Mouse (Mus musculus): ENCODE measurements around the gene Tex14. TPM values are rescaled to one million over a fixed set of nuclear protein-coding genes. Genes with fewer than 3 reads are reported as not detected.
"Not testable (repeated sequence)": the region's sequence is repeated elsewhere in the genome, so short reads cannot be mapped to it uniquely, and the experiment has no call there.

Gene Tex14
- polyA plus RNA-seq, 1 experiment from 2014 or later = 0.42 TPM

DNA sequence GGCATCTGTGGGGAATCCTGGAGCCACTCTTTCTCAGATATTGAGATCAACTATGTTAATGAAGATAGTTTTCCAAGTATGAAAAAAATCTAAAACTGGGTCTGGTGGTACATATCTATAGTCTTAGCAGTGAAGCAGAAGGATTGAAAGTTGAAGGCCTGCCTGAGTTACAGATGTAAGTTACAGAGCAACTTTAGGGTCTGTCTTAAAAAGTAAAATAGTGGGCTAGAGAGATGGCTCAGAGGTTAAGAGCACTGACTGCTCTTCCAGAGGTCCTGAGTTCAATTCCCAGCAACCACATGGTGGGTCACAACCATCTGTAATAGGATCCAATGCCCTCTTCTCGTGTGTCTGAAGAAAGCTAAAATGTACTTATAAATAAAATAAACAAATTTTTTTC lies 27.6 kb downstream of the Tex14 start:
- no peak overlapping the region for H3K4me3 ChIP-seq (ENCODE audit: low read length)
- H3K9me3 ChIP-seq (replicated peaks; ENCODE audit: control insufficient read depth, low read length) = no peaks in the 10 kb centered on the region
- WGBS = 71% methylated on average over 1 of the region's 1 CpGs
- H3K36me3 ChIP-seq (ENCODE audit: control insufficient read depth, insufficient read depth) = no peaks in the 10 kb centered on the region
- no peak overlapping the region for H3K27ac ChIP-seq (ENCODE audit: low read length)
- H3K4me1 ChIP-seq (ENCODE audit: control insufficient read depth, insufficient read depth, low read length) = 0 out of 2 replicates have a peak, but pooled peaks cover 3% of the 10 kb centered on the region
- H3K9ac ChIP-seq (ENCODE audit: low read length) = no peak overlapping the region
- ATAC-seq (replicated peaks; ENCODE audit: extremely low read depth, insufficient read depth, low FRiP score) = no peak
- no peak overlapping the region for H3K4me2 ChIP-seq (ENCODE audit: low read depth, low read length)
- no peaks in the 10 kb centered on the region for H3K27me3 ChIP-seq (ENCODE audit: control insufficient read depth, insufficient read depth, low read length)

DNA sequence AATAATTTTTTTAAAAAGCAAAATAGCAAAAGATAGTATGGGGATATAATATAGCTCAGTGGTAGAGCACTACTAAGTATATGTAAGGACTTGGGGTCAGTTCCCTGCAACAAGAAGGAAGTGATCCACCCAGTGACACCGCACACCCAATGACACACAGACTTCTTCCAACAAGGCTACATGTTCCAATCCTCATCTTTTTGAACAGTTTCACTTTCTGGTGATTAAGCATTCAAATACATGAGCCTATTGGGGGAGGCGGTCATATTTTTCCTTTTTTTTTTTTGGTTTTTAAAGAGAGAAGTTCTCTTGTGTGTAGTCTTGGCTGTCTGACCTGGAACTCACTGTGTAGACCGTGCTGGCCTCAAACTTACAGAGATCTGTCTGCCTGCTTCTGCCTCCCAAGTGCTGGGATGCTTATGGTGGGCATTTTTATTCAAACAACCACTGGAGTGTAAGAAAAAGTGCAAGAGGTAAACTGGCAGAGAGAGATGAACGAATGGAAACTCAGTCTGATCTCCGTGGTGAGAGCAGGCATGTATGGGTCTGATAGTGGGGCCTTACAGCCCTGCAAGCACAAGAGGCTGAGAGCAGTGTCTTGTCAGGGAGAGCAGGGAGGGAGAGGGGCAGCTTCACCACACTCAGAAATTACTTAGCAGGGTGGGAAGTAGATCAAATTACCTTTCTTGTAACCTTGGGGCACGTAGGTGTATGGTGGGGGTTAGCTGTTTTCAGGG lies 28.2 kb downstream of the Tex14 start:
- 47% methylated on average over 6 of the region's 6 CpGs for WGBS
- no peak for ATAC-seq (replicated peaks; ENCODE audit: extremely low read depth, insufficient read depth, low FRiP score)
- Histone ChIP-seq H3K27me3 (ENCODE audit: control insufficient read depth, insufficient read depth, low read length) (no peaks in the 10 kb centered on the region), H3K9ac (ENCODE audit: low read length) (no peak overlapping the region), H3K9me3 (replicated peaks; ENCODE audit: control insufficient read depth, low read length) (no peaks in the 10 kb centered on the region), H3K4me3 (ENCODE audit: low read length) (no peak overlapping the region), H3K4me1 (ENCODE audit: control insufficient read depth, insufficient read depth, low read length) (no peaks in the 10 kb centered on the region), H3K36me3 (ENCODE audit: control insufficient read depth, insufficient read depth) (no peaks in the 10 kb centered on the region), H3K4me2 (ENCODE audit: low read depth, low read length) (no peak overlapping the region), H3K27ac (ENCODE audit: low read length) (no peak overlapping the region)

DNA sequence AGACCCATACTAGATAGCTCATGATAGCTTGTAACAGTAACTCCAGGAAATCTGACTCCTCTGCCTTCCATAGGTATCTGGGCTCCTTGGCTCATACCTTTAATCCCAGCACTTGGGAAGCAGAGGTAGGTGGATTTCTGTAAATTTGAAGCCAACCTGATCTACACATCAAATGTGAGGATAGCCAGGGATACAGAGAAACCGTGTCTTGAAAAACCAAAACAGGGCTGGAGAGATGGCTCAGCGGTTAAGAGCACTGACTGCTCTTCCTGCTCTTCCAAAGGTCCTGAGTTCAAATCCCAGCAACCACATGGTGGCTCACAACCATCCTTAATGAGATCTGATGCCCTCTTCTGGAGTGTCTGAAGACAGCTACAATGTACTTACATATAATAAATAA lies 30.2 kb downstream of the Tex14 start:
- H3K9me3 ChIP-seq (replicated peaks; ENCODE audit: control insufficient read depth, low read length); H3K27ac ChIP-seq (ENCODE audit: low read length); H3K4me2 ChIP-seq (ENCODE audit: low read depth, low read length); H3K36me3 ChIP-seq (ENCODE audit: control insufficient read depth, insufficient read depth); H3K4me3 ChIP-seq (ENCODE audit: low read length); H3K9ac ChIP-seq (ENCODE audit: low read length); H3K4me1 ChIP-seq (ENCODE audit: control insufficient read depth, insufficient read depth, low read length); H3K27me3 ChIP-seq (ENCODE audit: control insufficient read depth, insufficient read depth, low read length); ATAC-seq (replicated peaks; ENCODE audit: extremely low read depth, insufficient read depth, low FRiP score): not testable (repeated sequence)
- 85% methylated on average over 2 of the region's 2 CpGs for WGBS

DNA sequence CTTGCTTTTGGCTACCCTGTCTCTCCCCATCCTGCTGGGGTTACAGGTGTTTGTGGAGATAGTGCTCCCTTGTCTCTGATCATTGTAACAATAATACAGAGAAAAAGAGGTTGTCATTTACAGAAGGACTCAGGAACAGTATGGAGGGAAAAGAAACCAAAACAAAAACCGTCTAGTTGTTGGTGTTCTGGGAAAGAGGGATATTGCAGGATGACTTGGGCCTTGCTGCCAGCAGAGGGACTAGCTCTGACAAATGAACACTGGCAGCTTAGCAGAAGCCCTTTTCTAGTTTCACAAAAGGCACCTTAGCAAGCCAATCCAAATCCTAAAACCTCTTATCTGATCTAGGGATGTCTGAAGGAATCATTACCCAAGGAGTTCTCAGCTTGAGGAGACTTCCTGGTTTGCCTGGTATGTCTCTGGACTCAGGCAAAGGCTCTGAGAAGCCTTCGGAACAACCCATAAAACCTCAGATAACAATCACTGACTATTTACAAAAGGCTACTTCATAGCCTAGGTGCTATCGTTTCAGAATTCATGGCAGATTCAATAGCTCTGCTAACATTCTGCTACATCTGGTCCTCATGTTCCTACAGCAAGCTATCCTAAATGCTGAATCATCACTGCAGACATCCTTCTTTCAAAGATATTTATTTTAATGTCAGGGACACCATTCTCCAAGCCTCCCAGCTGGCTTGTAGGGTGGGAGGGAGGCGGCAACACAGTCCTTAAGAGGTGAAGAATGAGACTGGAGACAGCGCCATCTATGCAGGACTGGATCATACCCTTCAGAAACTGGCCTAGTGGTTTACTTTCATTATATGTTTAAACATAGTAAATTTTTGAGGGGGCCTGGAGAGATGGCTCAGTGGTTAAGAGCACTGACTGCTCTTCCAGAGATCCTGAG lies 31.7 kb downstream of the Tex14 start:
- H3K4me3 ChIP-seq (ENCODE audit: low read length) = no peak overlapping the region
- H3K9ac ChIP-seq (ENCODE audit: low read length) = no peak overlapping the region
- H3K4me1 ChIP-seq (ENCODE audit: control insufficient read depth, insufficient read depth, low read length) = no peaks in the 10 kb centered on the region
- H3K27me3 ChIP-seq (ENCODE audit: control insufficient read depth, insufficient read depth, low read length) = no peaks in the 10 kb centered on the region
- WGBS = 55% methylated on average over 5 of the region's 5 CpGs
- no peaks in the 10 kb centered on the region for H3K9me3 ChIP-seq (replicated peaks; ENCODE audit: control insufficient read depth, low read length)
- no peak overlapping the region for H3K27ac ChIP-seq (ENCODE audit: low read length)
- no peak overlapping the region for H3K4me2 ChIP-seq (ENCODE audit: low read depth, low read length)
- H3K36me3 ChIP-seq (ENCODE audit: control insufficient read depth, insufficient read depth) = no peaks in the 10 kb centered on the region
- ATAC-seq (replicated peaks; ENCODE audit: extremely low read depth, insufficient read depth, low FRiP score) = no peak

DNA sequence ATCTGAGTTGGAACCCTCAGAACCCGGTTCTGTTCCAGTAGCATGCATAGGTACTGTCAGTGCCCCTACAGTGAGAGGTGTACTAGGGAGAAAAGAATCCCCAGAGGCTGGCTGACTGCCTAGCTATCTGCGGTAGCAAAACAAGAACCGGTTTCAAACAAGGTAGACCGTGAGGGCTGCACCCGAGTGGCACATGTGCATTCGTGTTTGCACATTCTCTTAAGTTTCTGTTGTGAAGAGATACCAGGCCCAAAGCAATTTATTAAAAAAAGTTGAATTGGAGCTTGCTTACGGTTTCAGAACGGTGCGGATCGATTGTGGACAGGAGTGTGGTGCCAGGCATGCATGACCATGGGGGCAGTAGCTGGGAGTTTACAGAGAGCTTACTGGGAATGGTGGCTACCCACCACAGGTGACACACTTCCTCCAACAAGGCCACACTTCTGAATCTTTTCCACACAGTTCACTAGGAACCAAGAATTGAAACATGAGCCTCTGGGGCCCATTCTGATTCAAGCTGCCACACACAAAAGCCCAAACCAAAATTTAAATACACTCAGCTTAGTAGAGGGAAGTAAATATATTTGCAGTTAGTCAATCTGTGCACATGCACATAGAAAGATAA lies 35.0 kb downstream of the Tex14 start:
- ATAC-seq (replicated peaks; ENCODE audit: extremely low read depth, insufficient read depth, low FRiP score) = no peak

DNA sequence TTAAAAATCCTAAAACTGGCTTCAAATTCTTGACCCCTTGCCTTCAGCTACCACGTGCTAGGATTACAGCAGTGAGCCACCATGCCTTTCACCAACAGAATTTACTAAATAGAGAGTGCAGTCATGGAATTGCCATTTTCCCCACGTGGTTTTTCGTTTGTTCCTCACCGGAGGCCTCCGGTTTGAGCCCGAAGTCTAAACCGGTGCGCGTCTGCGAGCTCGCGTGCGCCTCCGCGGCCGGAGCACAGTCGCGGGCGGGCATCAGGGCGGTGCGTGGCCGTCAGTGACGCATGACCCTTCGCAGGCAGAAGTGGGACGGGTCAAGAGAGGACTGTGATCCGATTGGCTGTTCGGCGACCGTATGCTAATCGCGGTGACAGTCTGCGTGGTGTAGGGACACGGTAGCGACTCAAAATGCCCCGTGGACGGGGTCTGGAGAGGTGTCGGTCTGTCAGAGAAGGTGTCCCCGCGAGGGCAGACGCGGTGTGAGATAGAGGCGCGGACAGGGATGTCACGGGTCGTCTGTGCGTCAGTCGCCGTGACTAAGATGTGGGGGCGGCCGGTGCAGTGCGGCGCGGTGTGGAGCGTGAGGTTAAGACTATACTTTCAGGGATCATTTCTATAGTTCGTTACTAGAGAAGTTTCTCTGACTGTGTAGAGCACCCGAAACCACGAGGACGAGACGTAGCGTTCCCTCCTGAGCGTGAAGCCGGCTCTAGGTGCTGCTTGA lies 37.9 kb downstream of the Tex14 start:
- peak; percentile 99 for ATAC-seq (replicated peaks; ENCODE audit: extremely low read depth, insufficient read depth, low FRiP score)
- H3K4me3 ChIP-seq (ENCODE audit: low read length) = peak overlapping the region; percentile 48
- WGBS = under 1% methylated on average over 32 of the region's 62 CpGs
- not testable (repeated sequence) for H3K4me1 ChIP-seq (ENCODE audit: control insufficient read depth, insufficient read depth, low read length); H3K36me3 ChIP-seq (ENCODE audit: control insufficient read depth, insufficient read depth); H3K9me3 ChIP-seq (replicated peaks; ENCODE audit: control insufficient read depth, low read length); H3K27me3 ChIP-seq (ENCODE audit: control insufficient read depth, insufficient read depth, low read length)
- H3K9ac ChIP-seq (ENCODE audit: low read length) = peak overlapping the region; percentile 70
- peak overlapping the region; percentile 74 for H3K4me2 ChIP-seq (ENCODE audit: low read depth, low read length)
- peak overlapping the region; percentile 52; the same call in 1 of the 2 replicates for H3K27ac ChIP-seq (ENCODE audit: low read length)

More for the DNA sequence above, 35.0 kb downstream of the Tex14 start:
- Histone ChIP-seq H3K4me2 (ENCODE audit: low read depth, low read length) (no peak overlapping the region), H3K4me1 (ENCODE audit: control insufficient read depth, insufficient read depth, low read length) (peaks cover 6% of the 10 kb centered on the region; the same call in 1 of the 2 replicates), H3K9ac (ENCODE audit: low read length) (no peak overlapping the region), H3K27me3 (ENCODE audit: control insufficient read depth, insufficient read depth, low read length) (no peaks in the 10 kb centered on the region), H3K27ac (ENCODE audit: low read length) (no peak overlapping the region), H3K9me3 (replicated peaks; ENCODE audit: control insufficient read depth, low read length) (no peaks in the 10 kb centered on the region), H3K4me3 (ENCODE audit: low read length) (no peak overlapping the region), H3K36me3 (ENCODE audit: control insufficient read depth, insufficient read depth) (no peaks in the 10 kb centered on the region)
- 84% methylated on average over 10 of the region's 10 CpGs for WGBS

DNA sequence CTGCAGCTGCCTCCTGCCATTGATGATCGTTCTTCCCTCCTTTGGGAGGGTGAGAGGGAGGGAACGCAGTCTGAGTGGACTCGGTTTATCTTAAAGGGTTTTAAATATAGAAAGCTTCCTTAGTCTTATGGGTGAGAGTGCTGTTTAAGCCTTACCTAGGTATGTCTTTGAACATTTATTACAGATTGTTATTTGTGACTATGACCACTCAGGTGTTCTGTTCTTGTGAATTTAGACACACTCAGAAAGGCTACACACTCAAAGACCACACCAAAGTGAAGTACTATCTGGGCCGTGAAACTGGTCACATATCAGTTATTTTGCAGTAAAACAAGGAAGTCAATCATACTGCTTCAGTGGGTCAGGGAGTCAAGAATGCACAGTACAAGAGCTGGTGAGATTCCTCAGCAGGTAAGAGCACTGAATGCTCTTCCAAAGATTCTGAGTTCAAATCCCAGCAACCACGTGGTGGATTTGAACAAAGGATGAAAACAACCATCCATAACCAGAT lies 38.6 kb downstream of the Tex14 start:
- Histone ChIP-seq H3K36me3 (ENCODE audit: control insufficient read depth, insufficient read depth) (no peaks in the 10 kb centered on the region), H3K27me3 (ENCODE audit: control insufficient read depth, insufficient read depth, low read length) (no peaks in the 10 kb centered on the region), H3K27ac (ENCODE audit: low read length) (peak overlapping the region; percentile 64), H3K4me1 (ENCODE audit: control insufficient read depth, insufficient read depth, low read length) (peaks cover 8% of the 10 kb centered on the region; the same call in 1 of the 2 replicates), H3K4me2 (ENCODE audit: low read depth, low read length) (no peak overlapping the region), H3K9me3 (replicated peaks; ENCODE audit: control insufficient read depth, low read length) (no peaks in the 10 kb centered on the region), H3K4me3 (ENCODE audit: low read length) (no peak overlapping the region), H3K9ac (ENCODE audit: low read length) (0 out of 2 replicates have a peak overlapping the region, but pooled peaks have one; percentile 21)
- ATAC-seq (replicated peaks; ENCODE audit: extremely low read depth, insufficient read depth, low FRiP score) = no peak; the same call in 1 of the 2 replicates
- WGBS = 0% methylated on average over 5 of the region's 5 CpGs

DNA sequence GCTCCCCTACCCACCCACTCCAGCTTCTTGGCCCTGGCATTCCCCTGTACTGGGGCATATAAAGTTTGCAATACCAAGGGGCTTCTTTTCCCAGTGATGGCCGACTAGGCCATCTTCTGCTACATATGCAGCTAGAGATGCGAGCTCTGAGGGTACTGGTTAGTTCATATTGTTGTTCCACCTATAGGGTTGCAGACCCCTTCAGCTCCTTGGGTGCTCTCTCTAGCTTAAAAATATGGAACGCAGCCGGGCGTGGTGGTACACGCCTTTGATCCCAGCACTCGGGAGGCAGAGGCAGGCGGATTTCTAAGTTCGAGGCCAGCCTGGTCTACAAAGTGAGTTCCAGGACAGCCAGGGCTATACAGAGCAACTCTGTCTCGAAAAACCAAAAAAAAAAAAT lies 39.2 kb downstream of the Tex14 start:
- not testable (repeated sequence) for H3K27me3 ChIP-seq (ENCODE audit: control insufficient read depth, insufficient read depth, low read length); ATAC-seq (replicated peaks; ENCODE audit: extremely low read depth, insufficient read depth, low FRiP score); H3K4me2 ChIP-seq (ENCODE audit: low read depth, low read length); H3K4me3 ChIP-seq (ENCODE audit: low read length); H3K27ac ChIP-seq (ENCODE audit: low read length); H3K36me3 ChIP-seq (ENCODE audit: control insufficient read depth, insufficient read depth); H3K9ac ChIP-seq (ENCODE audit: low read length); H3K9me3 ChIP-seq (replicated peaks; ENCODE audit: control insufficient read depth, low read length)
- peaks cover 10% of the 10 kb centered on the region; the same call in 1 of the 2 replicates for H3K4me1 ChIP-seq (ENCODE audit: control insufficient read depth, insufficient read depth, low read length)
- WGBS = 61% methylated on average over 10 of the region's 10 CpGs

Measured in heart, embryonic 16.5 days (tissue).